Mouse (Mus musculus): Measurements from ENCODE around the gene Nup93. TPM values are rescaled to one million over a fixed set of nuclear protein-coding genes. Genes with fewer than 3 reads are reported as not detected.
A peak's percentile ranks its signal among the peaks of the same experiment; 100 is the strongest.

Nup93 gene
- total and polyA plus RNA-seq, 3 experiments, result 5.4 to 17.5 (median 12.3) TPM

GRCm38 (mm10) chr8:94186542-94186941, 27.8 kb upstream of the Nup93 start:
- DNase-seq, result peak; percentile 73

- no peak for DNase-seq
These were observed 26.9 kb upstream of the Nup93 start for GRCm38 (mm10) chr8:94187290-94188002.

GRCm38 (mm10) chr8:94189275-94190031, 24.9 kb upstream of the Nup93 start:
- DNase-seq, result peak; percentile 29

DNA sequence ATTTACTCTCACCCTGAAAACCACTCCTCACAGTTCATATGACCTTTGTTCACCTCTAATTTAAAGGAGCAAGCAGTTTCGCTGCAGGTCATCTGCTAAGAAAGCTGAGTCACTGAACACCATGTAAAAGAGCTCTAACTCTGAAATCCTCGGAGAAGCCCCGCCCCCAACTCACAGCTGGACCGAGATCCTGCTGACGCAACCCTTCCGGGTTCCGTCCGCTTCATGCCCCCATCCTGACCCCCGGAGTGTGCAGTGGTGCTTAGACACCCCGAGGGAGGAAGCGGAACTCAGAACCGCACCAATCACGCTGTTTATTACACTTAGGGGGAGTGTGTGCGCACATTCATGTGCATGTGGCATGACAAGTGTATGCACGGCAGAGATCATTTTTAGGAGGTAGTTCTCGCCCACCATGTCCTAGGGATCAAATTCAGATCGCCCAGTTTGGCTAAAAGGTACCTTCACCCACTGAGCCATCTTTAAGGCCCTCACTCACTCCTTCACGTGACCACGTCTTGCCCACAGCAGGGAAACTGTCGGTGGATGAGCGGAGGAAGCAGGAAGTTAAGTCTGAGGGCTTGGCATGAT, 23.2 kb upstream of the Nup93 start:
- DNase-seq, result peak; percentile 84

DNA sequence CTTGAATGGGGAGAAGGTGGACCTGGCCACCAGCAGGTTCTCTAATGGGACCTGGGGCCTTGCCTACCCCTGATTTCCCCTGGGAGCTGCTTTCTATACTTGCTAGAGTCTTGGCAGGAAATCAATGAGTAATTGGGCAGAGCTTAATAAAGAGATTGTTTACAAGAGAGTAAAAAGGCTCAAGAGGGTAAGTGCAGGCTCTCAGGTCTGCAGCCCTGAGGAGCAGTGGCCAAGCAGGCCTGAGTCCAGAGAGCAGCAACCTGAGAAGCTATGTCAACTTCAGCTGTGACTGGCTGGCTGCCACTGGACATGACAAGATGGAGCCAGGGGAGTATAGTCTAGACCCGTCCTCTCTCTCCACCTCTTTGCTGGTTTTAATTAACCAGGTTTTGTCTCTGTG, 21.4 kb upstream of the Nup93 start:
- DNase-seq, result no peak

DNA sequence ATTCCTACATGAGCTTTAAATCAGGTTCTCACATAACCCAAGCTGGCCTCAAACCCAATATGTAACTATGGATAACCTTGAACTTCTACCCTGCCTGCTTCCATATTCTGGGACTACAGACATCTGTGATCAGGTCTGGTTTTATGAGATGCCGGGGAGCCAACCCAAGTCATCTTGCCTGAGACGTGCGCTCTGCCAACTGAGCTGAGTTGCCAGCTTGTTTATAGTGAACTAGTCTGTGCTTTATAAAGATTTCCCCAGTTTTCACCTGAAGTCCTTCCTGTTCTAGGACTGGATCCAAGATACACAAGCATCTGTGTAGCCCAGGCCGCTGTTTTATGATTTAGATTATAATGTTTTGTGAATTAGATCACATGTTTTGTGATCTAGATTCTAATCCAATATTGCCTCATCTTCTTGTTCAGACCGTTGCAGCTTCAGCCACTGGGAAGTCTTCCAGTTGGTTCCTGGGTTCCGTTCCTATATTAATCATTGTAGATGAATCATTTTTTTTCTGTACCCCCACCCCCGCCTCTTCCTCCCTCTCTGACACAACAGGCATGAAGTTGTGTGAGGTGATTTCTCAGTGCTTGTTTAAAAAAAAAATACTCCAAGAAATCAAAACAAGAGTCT, 19.7 kb upstream of the Nup93 start:
- peak; percentile 76 for DNase-seq

DNA sequence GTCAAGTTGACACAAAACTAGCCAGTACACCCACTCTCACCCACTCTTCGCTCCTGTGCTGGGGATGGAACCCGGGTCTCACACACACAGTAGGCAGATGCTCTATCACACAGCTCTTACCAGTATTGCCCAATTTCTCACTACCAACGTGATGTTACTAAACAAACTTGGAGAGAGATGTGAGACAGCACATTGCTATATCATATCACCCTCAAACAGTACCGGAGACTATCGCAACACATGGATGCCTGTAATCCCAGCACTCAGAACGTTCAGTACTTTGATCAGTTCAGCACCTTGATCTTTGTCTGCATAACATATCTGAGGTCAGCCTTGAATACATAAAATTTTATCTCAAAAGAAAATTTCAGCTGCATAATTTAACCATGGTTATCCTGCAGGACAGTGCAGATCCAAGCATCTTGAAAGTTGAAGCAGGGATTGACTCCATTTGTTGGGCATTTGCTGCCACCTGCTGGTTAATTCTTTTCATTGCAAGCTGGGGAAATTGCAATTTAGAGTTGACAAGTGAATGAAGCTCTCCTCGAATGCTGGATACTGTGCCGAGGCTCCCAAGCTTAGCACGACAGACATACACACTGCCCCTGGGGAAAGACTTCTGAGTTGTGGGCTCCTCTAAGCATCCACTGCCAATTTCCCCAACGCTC, 15.0 kb upstream of the Nup93 start:
- DNase-seq, result peak; percentile 56

DNA sequence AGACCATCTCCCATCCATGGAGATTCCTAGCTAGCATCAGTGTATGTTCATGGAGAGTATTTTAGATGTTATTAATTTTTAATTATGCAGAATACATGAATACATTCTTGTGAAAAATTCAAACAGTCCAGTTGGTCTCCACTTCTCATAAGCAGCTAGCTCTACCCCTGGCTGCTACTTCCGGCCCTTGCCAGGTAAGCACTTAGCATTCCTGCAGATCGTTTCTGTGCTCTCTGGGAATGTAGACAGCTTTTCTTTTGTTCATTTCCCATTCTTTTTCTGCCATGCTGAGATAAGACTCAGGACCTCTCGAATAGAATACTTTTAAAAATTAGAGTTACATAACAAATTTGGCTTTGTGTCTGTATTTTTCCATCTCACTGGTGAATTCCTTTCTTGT, 10.3 kb upstream of the Nup93 start:
- no peak for DNase-seq

DNA sequence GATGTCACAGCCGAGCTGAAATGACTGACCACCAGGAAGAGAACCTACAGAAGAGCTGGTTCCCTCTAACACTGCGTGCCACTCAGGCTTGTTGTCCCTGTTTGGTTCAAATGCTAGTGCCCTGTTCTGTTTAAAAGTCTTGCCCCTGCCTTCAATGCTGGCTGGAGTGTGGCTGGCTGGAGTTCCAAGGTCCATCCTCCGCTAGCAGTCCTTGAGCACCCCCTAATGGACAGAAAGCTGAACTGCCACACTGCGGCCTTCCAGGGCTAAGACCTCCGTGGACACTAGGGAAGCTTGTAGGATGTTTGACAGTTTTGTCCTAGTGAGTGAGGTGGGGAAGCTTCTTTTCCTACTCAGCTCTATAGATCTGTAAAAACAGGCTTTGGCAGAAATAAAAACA, 8.6 kb upstream of the Nup93 start:
- DNase-seq, result peak; percentile 75

DNA sequence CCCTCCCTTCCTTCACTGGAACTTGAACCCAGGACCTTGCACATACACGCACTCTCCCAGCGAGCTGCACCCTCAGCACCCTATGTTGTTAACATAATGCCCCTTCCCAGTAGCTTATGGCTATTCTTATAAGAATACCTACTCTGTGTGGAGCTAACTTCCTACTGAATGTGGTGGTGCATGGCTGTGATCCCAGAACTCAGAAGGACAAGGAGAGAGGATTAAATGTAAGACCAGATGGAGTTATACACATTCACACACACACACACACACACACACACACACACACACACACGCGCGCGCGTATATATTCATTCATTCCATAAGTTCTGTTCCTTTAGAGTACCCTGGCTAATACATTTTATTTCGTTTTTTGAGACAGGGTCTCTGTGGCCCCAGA, 8.1 kb upstream of the Nup93 start:
- DNase-seq, result no peak

GRCm38 (mm10) chr8:94207491-94207890, 6.9 kb upstream of the Nup93 start:
- no peak for DNase-seq

- DNase-seq, result no peak
These were observed 4.7 kb upstream of the Nup93 start for GRCm38 (mm10) chr8:94209639-94210038.

DNA sequence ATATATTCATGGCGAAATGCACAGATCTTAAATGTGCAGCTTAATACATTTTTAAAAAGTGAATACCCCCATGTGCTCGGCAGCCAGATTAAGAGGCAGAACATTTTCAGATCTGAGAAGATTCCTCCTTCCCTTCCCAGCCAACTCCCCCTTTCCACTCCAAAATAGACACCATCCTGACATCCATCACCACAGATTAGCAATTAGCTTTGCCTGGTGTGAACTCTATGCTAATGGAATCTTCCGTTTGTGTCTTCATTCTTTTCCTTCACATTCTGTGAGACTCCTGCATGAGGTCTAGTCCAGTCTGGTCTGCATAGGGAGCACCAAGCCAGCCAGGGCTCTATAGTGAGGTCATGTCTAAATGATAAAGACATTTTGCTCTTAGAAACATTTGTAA, 4.1 kb upstream of the Nup93 start:
- no peak for DNase-seq

GRCm38 (mm10) chr8:94213819-94214218, 545 bp upstream of the Nup93 start:
- DNase-seq, result no peak

GRCm38 (mm10) chr8:94227381-94227939, 13.1 kb downstream of the Nup93 start:
- DNase-seq, result peak; percentile 15

DNA sequence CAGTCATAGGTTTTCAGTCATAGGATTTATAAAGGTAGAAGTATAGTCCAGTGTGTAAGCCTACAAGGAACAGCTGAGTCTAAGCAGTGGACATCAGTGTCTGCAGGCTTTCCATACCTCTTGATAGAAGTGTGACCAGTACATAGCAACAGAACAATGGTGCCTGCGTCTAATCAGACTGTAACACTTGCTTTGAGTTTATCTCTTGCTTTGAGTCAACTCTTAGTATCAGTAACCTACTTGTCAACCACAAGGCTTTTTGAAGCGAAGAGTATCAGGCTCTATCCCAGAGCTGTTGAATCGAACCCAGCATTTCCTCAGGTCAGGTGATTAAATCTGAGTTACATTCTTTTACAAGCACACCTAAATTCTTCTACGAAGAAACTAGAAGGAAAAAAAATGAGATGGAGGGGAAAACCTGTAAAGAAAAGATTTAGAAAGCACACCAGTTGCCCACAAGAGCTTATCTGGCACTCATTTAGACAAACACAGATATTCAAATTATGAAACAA, 25.9 kb downstream of the Nup93 start:
- no peak for DNase-seq

DNA sequence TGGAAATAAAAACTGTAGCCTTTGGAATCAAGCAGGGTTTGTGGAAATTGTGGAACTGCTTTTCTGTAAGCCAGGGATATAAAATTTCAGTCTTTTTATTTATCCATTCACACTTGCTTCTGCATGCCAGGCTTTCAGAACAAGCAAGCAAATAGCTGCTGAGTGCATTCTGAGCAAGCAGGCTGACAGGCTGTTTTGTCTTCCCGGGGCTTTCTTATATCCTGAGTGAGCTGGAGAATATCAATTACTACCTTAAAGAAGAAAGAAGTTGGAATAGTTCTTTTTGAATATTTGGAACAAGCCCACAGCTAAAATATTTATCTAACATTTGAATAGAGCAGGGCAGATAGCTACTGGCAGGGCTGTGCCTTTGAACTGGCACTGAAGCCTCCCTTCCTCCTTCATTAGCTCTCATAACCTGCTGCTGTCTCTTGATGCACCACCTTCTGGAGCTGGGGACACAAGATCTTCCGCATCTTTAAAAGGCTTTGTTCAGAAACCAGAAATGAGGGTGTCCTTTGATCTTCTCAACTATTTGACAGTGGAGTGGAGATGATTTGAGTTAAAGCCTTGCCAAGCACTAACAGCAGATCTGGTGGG, 35.6 kb downstream of the Nup93 start:
- DNase-seq, result no peak

GRCm38 (mm10) chr8:94258881-94259280, 44.5 kb downstream of the Nup93 start:
- no peak for DNase-seq

GRCm38 (mm10) chr8:94262626-94263297, 48.4 kb downstream of the Nup93 start:
- DNase-seq, result peak; percentile 6

DNA sequence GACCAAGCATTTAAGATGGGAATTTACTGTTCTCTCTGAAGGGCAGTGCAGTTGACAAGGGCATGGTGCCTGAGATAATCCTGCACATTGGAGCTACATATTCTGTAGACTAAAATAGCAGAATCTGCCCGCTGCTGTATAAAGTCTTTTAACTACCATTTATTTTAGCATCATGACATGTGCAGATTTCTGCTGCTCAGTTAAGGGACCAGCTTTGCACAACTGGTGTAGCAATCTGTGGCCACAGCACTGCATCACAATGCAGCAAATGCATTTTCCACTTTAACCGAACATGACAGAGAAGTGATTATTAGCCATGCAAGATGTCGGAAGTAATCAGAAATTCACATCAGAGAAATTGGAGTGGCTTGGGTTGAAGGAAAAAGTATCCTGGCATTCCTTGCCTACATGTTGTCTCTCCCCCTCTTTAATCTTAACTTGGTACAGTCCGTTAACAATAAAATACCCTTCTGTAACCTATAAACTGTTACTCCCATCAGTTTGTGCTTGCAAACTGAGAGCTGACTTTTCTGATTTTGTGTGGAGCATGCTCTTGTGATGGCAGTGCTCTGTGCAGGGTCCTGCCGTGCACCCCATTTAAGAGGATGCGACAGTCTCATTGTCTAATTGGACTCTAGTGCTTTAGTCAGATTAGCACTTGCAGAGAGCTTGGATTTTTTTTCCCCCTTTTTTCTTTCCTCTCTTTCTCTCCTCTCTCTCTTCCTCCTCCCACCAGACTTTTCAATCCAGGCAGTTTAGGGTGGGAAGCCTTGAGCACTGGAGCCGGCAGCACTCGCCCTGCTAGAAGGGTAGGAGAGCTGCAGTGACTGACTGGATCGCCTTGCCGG, 52.2 kb downstream of the Nup93 start:
- no peak for DNase-seq
